Mouse (Mus musculus) left cerebral cortex, adult 9 months (tissue): ENCODE measurements around the gene Cdk2ap2.

Experiments used
- DNase-seq, 2 experiments: peaks; one replicate each; pipeline ENCODE4 v3.0.0; 2022; ENCODE audit warnings: low spot score in 2 of 2

Gene Cdk2ap2

GRCm38 (mm10) chr19:4136463-4136862, 39.5 kb downstream of the Cdk2ap2 start:
- no peak for DNase-seq

- DNase-seq: no peak
Observed at GRCm38 (mm10) chr19:4137913-4138312, 40.9 kb downstream of the Cdk2ap2 start.

- no peak for DNase-seq
Observed at GRCm38 (mm10) chr19:4139446-4139845, 42.5 kb downstream of the Cdk2ap2 start, which contains the start of gene Gpr152. Gene Gpr152 (plus strand): TSS chr19:4139787.

- DNase-seq: no peak
Observed at GRCm38 (mm10) chr19:4140147-4140546, 43.2 kb downstream of the Cdk2ap2 start.

- no peak for DNase-seq
Observed at GRCm38 (mm10) chr19:4142416-4143173, 45.6 kb downstream of the Cdk2ap2 start.

GRCm38 (mm10) chr19:4143759-4144268, 46.8 kb downstream of the Cdk2ap2 start, which contains the start of gene Cabp4:
Gene Cabp4 (minus strand): TSS chr19:4144033.
- DNase-seq: no peak

- no peak for DNase-seq
Observed at GRCm38 (mm10) chr19:4144550-4145498, 47.8 kb downstream of the Cdk2ap2 start.

- DNase-seq: no peak
Observed at GRCm38 (mm10) chr19:4145936-4146335, 49.0 kb downstream of the Cdk2ap2 start.

GRCm38 (mm10) chr19:4146366-4147021, 49.5 kb downstream of the Cdk2ap2 start:
- DNase-seq: no peak

- no peak for DNase-seq
Observed at GRCm38 (mm10) chr19:4147022-4147405, 50.0 kb downstream of the Cdk2ap2 start.

GRCm38 (mm10) chr19:4147782-4148490, 51.0 kb downstream of the Cdk2ap2 start:
- no peak for DNase-seq

- DNase-seq: peak; percentile 84 to 95
Observed at GRCm38 (mm10) chr19:4148491-4148806, 51.5 kb downstream of the Cdk2ap2 start, which contains the start of gene Coro1b. Gene Coro1b (plus strand): TSS chr19:4148619.
